8 mouse cellular contexts compared by ENCODE assay signal in the genomic region with DNA sequence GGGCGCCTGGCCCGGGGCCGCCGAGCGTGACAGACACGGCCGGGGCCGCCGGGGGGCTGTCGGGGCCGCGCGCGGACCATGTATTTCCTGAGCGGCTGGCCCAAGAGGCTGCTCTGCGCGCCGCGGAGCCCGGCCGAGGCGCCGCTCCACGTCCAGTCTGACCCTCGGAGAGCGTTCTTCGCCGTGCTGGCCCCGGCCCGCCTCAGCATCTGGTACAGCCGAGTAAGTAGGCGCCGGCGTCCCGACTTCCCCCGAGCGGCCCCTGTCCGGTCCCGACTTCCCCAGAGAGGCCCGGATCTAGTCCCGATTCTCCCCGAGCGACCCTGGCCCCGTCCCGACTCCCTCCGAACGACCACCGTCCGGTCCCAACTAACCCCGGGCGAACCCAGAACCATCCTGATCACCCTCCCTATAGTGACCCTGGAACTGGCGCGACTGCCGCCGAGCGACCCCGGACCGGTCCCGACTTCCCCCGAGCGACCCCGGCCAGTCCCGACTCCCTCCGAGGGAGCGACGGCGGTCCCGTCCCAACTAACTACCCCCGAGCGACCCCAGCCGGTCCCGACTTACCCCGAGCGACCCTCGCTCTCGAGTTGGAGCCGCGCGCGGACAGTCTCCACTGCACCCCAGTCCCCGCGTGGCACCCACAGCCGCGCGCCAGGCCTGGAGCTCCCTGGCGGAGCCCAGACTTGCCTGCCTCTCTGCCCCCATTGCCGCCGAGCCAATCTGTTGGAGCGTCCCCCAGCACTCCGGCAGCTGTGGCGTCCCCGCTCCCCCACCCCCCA. TPM values are rescaled to one million over a fixed set of nuclear protein-coding genes. Genes with fewer than 3 reads are reported as not detected.
A peak's percentile ranks its signal among the peaks of the same experiment; 100 is the strongest.
DNase-seq lines count a peak whose midpoint lies in the region; ATAC-seq and TF ChIP-seq lines count a peak whose summit lies in the region.

No protein-coding gene starts in this region.

- peak overlapping the region; percentile 95 for H3K9ac ChIP-seq in ES-Bruce4 (ENCODE audit: low read depth, poor library complexity, severe bottlenecking)
- peak overlapping the region; percentile 91 for H3K9ac ChIP-seq in embryonic facial prominence, embryonic 15.5 days
- peak overlapping the region; percentile 96 for H3K9ac ChIP-seq in heart, embryonic 16.5 days (ENCODE audit: low read length)
- peak overlapping the region; percentile 92 for H3K9ac ChIP-seq in lung, embryonic 16.5 days (ENCODE audit: low read length)

- 0 out of 2 replicates have a peak, but pooled peaks cover 6% of the 10 kb centered on the region for H3K36me3 ChIP-seq in ES-Bruce4 (ENCODE audit: control insufficient read depth, insufficient read depth, low read length, poor library complexity, severe bottlenecking)
- no peaks in the 10 kb centered on the region for H3K36me3 ChIP-seq in embryonic facial prominence, embryonic 15.5 days
- 0 out of 2 replicates have a peak, but pooled peaks cover 2% of the 10 kb centered on the region for H3K36me3 ChIP-seq in heart, embryonic 16.5 days (ENCODE audit: control insufficient read depth, insufficient read depth)
- H3K36me3 ChIP-seq in lung, embryonic 16.5 days (ENCODE audit: control insufficient read depth, insufficient read depth, low read length), result no peaks in the 10 kb centered on the region

- peak overlapping the region; percentile 53 for H3K4me2 ChIP-seq in embryonic facial prominence, embryonic 15.5 days (replicated peaks)
- H3K4me2 ChIP-seq in heart, embryonic 16.5 days (ENCODE audit: low read depth, low read length), result peak overlapping the region; percentile 93
- H3K4me2 ChIP-seq in lung, embryonic 16.5 days (ENCODE audit: low read depth, low read length), result peak overlapping the region; percentile 87

- H3K9me3 ChIP-seq in ES-Bruce4 (replicated peaks; ENCODE audit: control insufficient read depth, insufficient read depth, low read length, poor library complexity, severe bottlenecking), result no peaks in the 10 kb centered on the region
- H3K9me3 ChIP-seq in embryonic facial prominence, embryonic 15.5 days (replicated peaks), result no peaks in the 10 kb centered on the region
- H3K9me3 ChIP-seq in heart, embryonic 16.5 days (replicated peaks; ENCODE audit: control insufficient read depth, low read length), result no peaks in the 10 kb centered on the region
- no peaks in the 10 kb centered on the region for H3K9me3 ChIP-seq in lung, embryonic 16.5 days (ENCODE audit: control insufficient read depth, low read length)

- no peak for TF ChIP-seq CTCF in ES-Bruce4 (IDR thresholded peaks at IDR 0.05; ENCODE audit: low read depth, low read length)

- TF ChIP-seq POLR2A in ES-Bruce4 (IDR thresholded peaks at IDR 0.05; ENCODE audit: insufficient read depth, low read length), result no peak

- ATAC-seq in embryonic facial prominence, embryonic 15.5 days (ENCODE audit: insufficient number of reproducible peaks, low FRiP score, low TSS enrichment, low read depth), result peak; percentile 74
- peak; percentile 54 for ATAC-seq in heart, embryonic 16.5 days (replicated peaks; ENCODE audit: extremely low read depth, insufficient read depth, low FRiP score)
- ATAC-seq in lung, embryonic 16.5 days (ENCODE audit: low read depth), result peak; percentile 73

- under 1% methylated on average over 86 of the region's 92 CpGs for WGBS in embryonic facial prominence, embryonic 15.5 days
- under 1% methylated on average over 89 of the region's 92 CpGs for whole genome bisulfite sequencing in heart, embryonic 16.5 days
- under 1% methylated on average over 90 of the region's 92 CpGs for WGBS in lung, embryonic 16.5 days

- H3K27ac ChIP-seq in ES-Bruce4 (ENCODE audit: insufficient read depth, low read length), result no peak overlapping the region
- peak overlapping the region; percentile 96 for H3K27ac ChIP-seq in embryonic facial prominence, embryonic 15.5 days (replicated peaks)
- peak overlapping the region; percentile 94 for H3K27ac ChIP-seq in heart, embryonic 16.5 days (ENCODE audit: low read length)
- peak overlapping the region; percentile 97 for H3K27ac ChIP-seq in lung, embryonic 16.5 days (ENCODE audit: low read length)

- peak; percentile 77 for DNase-seq in adrenal gland, postnatal 14 days
- DNase-seq in layer of hippocampus, adult 18-20 months (ENCODE audit: low spot score in 2 of 2), result peak; percentile 25 to 30
- peak; percentile 64 for DNase-seq in retina, embryonic 14.5 days (ENCODE audit: low spot score)
- DNase-seq in urinary bladder, postnatal 36 days (ENCODE audit: low spot score in 2 of 2), result peak; percentile 25 to 30

- H3K4me3 ChIP-seq in ES-Bruce4 (ENCODE audit: low read depth, low read length), result peak overlapping the region; percentile 91
- H3K4me3 ChIP-seq in embryonic facial prominence, embryonic 15.5 days (replicated peaks), result peak overlapping the region; percentile 94
- peak overlapping the region; percentile 97 for H3K4me3 ChIP-seq in heart, embryonic 16.5 days (ENCODE audit: low read length)
- H3K4me3 ChIP-seq in lung, embryonic 16.5 days (ENCODE audit: low read length), result peak overlapping the region; percentile 96

- TF ChIP-seq EP300 in ES-Bruce4 (IDR thresholded peaks at IDR 0.05; ENCODE audit: insufficient read depth, low read depth, low read length), result no peak

- H3K27me3 ChIP-seq in ES-Bruce4 (ENCODE audit: control insufficient read depth, insufficient read depth, low read length, poor library complexity, severe bottlenecking), result no peaks in the 10 kb centered on the region
- H3K27me3 ChIP-seq in embryonic facial prominence, embryonic 15.5 days, result no peaks in the 10 kb centered on the region
- H3K27me3 ChIP-seq in heart, embryonic 16.5 days (ENCODE audit: control insufficient read depth, insufficient read depth, low read length), result no peaks in the 10 kb centered on the region
- no peaks in the 10 kb centered on the region for H3K27me3 ChIP-seq in lung, embryonic 16.5 days (ENCODE audit: control insufficient read depth, insufficient read depth, low read depth, low read length)

- peaks cover 2% of the 10 kb centered on the region for H3K4me1 ChIP-seq in ES-Bruce4 (ENCODE audit: control insufficient read depth, insufficient read depth, low read length)
- H3K4me1 ChIP-seq in embryonic facial prominence, embryonic 15.5 days, result peaks cover 9% of the 10 kb centered on the region
- H3K4me1 ChIP-seq in heart, embryonic 16.5 days (ENCODE audit: control insufficient read depth, insufficient read depth, low read length), result peaks cover 15% of the 10 kb centered on the region
- peaks cover 19% of the 10 kb centered on the region for H3K4me1 ChIP-seq in lung, embryonic 16.5 days (replicated peaks; ENCODE audit: control insufficient read depth, insufficient read depth, low read length)

RNA-seq across cellular contexts. Expression of gene Ric1, which starts 0.6 kb away (rescaled TPM):
- 49.7 and 50.2 TPM in 2 replicates for polyA plus RNA-seq in ES-Bruce4 (2011; ENCODE audit: insufficient read depth, insufficient read length, low read depth, missing spikeins)
- 52.1 and 53.6 TPM in 2 replicates for total RNA-seq in adrenal gland, postnatal 14 days (2021)
- polyA plus RNA-seq in embryonic facial prominence, embryonic 15.5 days (2015; fragmentation: Nextera tagmentation; extraction: Ambion mirVana), result 20.1 and 20.3 TPM in 2 replicates
- polyA plus RNA-seq in heart, embryonic 16.5 days (2015; fragmentation: Nextera tagmentation; extraction: Ambion mirVana), result 6.7 and 6.9 TPM in 2 replicates
- 10 to 100 TPM; 41.8 to 42.0 TPM for total RNA-seq in layer of hippocampus, adult 18-20 months (2021)
- polyA plus RNA-seq in lung, embryonic 16.5 days (2015; fragmentation: Nextera tagmentation; extraction: Ambion mirVana), result 12.3 and 13.5 TPM in 2 replicates
